Mouse (Mus musculus) spleen, adult 2 months (tissue): ENCODE measurements at regions not wholly inside any gene's neighbourhood (a gene's known extent, or its start where the extent isn't known, plus 50 kb on each side); places are given as distances from the start of the nearest gene placed in this dataset.

Source experiments
- CTCF ChIP-seq: fragments of 200-500 bp; IDR thresholded peaks from 2 replicates; pipeline ENCODE4 v1.5.1; 2011; ENCODE audit warnings: mild to moderate bottlenecking, inconsistent platforms; ENCODE audit not compliant: insufficient read depth, insufficient read length, insufficient replicate concordance; ENCODE audit errors: extremely low read depth
- POLR2A ChIP-seq: fragments of 200-500 bp; IDR thresholded peaks from 2 replicates; pipeline ENCODE4 v1.6.1; 2011; ENCODE audit warnings: low read depth, low read length, inconsistent platforms

DNA sequence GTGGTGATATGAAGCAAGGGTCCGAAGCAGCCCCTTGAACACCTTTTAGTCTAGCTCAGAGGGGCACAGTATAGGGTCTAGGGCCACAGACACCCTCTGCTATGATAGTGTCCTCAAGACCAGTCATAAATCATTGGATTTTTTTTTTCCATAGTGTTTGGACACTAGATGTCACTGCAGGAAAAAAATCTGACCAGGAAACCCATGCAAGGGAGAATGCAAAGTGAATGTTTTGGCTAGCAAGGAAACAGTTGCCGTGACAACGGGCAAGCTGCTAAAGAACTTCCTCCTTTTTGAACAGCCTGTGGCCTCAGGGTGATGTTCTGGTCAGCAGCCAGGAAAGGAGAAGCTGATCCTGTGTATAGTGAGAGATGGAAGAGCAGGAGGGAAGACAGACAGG is 165.1 kb downstream of the Sh3bp4 start:
- TF ChIP-seq CTCF (no peak), POLR2A (no peak)
